Mouse (Mus musculus): ENCODE measurements around the gene Rnls.
A peak's percentile ranks its signal among the peaks of the same experiment; 100 is the strongest.
"Not testable (repeated sequence)": the region's sequence is repeated elsewhere in the genome, so short reads cannot be mapped to it uniquely, and the experiment has no call there.

Gene Rnls

GRCm38 (mm10) chr19:33391651-33392382, at the start of gene Rnls:
TSS of gene Rnls (minus strand) at chr19:33392295.
- peak; percentile 77 to 79 for DNase-seq (ENCODE audit: low spot score in 2 of 2)

DNA sequence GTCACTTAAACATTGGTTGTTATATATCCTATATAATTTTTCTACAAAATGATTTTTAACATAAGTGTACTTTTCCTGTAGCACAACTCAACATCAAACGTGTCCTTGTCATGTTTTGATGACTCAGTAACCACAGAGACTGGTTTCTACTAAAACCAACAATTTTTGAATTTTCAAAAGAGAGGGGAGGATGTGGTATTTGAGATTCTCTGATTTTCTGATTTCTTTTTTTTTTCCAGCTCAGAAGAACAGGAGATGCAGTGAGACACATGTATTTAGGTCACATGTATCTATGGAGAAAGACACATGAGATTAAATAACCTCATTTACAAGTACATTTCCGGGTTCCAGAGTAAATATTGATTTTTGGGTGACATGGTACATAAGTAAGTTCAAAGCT, 37.4 kb upstream of the Rnls start:
- DNase-seq (ENCODE audit: low spot score in 2 of 2): no peak

- not testable (repeated sequence) for DNase-seq (ENCODE audit: low spot score in 2 of 2)
Measured at GRCm38 (mm10) chr19:33419368-33419767, 27.3 kb upstream of the Rnls start.

GRCm38 (mm10) chr19:33380825-33381224, 11.3 kb downstream of the Rnls start:
- DNase-seq (ENCODE audit: low spot score in 2 of 2): no peak

DNA sequence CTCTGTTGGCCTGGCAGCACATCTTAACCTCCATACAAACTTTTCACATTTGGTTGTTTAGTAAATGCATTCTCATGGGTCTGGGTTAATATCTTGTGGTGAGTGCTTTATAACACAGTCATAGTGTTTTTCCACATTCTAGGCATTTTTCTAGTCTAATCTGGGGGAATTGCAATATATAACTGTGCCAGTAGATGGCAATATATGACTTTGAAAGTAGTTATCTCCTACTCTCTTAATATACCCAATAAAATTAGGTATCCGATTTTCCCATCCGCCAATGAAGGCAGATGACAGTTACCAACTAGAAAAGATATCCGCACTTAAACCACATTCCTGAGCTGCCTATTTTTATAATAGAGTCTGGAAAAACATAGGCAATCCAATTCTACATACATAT, 11.7 kb downstream of the Rnls start:
- DNase-seq (ENCODE audit: low spot score in 2 of 2): no peak

- DNase-seq (ENCODE audit: low spot score in 2 of 2): no peak
Measured at GRCm38 (mm10) chr19:33368808-33369207, 23.3 kb downstream of the Rnls start.

GRCm38 (mm10) chr19:33366661-33367060, 25.4 kb downstream of the Rnls start:
- peak; percentile 74 to 84 for DNase-seq (ENCODE audit: low spot score in 2 of 2)

DNA sequence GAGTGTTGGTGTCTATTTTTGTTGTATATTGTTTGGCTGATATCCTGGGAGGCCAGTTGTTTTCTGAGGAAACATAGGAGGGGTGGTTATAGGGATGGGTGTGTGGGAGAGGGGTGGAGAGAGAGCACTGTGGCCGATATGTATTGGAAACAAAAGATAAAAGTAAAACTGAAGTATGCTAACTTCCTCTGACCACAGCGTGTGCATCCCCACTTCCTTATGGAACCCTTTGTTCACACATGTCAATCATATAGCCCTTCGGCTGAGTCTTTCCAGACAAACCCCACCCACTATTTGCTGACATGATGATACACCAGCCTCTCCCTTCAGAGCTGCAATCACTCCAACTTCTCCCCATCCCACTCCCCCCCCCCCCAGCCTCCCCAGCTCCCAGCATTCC, 35.1 kb downstream of the Rnls start:
- DNase-seq (ENCODE audit: low spot score in 2 of 2): no peak

DNA sequence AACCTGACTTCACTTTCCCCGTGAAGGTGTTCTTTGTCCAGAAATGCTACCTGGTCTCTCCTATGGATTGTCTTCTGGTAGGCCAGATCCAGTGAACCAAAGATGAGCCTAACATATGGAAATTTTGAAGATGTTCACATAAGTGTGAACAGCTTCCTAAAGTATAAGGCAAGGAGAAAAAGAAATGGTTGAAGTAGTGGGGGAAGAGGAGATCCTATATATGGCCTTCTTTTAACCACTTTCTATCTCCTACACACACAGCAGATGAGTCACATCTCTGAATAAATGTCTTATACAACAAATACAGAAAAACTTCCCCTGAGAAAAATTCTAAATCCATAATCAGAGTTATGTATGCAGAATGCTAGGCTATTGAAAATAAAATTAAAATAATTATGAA, 52.0 kb downstream of the Rnls start:
- DNase-seq (ENCODE audit: low spot score in 2 of 2): no peak

- no peak for DNase-seq (ENCODE audit: low spot score in 2 of 2)
Measured at GRCm38 (mm10) chr19:33326706-33327641, 65.1 kb downstream of the Rnls start.

DNA sequence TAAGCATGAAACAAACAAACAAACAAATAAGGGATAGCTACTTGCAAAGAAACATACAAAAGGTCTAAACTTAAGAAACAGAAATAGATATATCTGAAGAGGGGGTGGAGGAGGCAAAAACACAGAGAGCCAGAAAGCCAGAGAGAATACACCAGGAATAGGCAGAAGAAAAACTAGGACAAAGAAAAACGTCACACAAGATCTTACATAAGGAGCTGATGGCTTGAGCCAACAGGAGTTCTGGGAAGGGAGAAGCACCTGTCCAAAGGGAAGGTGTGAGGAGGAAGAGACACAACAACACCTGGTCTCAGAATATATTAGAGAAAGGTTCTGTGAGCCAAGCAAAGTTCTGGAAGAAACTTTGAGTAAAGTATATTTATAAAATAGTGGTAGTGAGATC, 73.3 kb downstream of the Rnls start:
- no peak for DNase-seq (ENCODE audit: low spot score in 2 of 2)

GRCm38 (mm10) chr19:33317130-33317529, 75.0 kb downstream of the Rnls start:
- no peak for DNase-seq (ENCODE audit: low spot score in 2 of 2)

DNA sequence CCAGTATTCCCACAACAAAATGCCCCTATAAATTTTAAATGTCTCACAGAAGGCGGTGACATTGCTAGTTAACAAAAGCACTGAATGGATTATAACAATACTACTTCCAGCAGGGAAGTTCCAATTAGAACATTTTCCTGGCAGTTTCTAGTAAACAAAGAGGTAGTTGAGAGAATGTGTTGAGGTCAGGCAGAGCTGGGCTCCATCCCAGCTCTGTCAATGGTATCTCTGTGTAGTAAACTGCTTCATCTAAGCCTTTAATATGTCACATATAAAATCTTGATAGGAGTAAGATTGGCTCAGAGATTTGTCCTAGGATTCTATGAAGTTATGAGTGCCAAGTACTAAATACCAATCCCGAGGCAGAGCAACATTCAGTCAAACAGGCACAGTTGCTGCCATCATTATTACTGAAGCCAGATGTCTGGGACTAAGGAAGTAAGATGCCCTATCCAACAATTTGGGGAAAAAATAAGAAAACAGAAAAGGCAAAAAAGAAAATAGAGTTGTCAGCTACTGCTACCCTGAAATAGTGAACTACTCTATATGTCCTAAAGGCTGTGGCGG, 92.3 kb downstream of the Rnls start:
- DNase-seq (ENCODE audit: low spot score in 2 of 2): no peak

- DNase-seq (ENCODE audit: low spot score in 2 of 2): no peak
Measured at GRCm38 (mm10) chr19:33296338-33296737, 95.8 kb downstream of the Rnls start.

DNA sequence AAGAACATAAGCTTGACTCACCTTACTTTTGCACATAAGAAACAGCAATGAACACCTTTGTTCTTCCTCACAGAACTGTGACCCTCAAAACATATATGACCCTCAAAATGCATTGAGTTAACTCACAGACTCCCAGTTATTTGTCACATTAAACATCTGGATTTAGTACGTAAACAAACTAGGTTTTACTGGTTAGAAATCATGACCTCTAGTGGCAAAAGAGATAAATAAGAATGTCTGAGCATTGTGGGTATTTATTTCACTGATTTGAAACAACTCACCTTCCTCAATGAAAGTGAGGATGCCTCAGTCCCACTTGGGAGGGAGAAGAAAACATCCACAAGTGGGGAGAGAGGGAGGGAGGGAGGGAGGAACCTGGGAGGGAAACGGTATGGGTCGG, 109.1 kb downstream of the Rnls start:
- no peak for DNase-seq (ENCODE audit: low spot score in 2 of 2)

DNA sequence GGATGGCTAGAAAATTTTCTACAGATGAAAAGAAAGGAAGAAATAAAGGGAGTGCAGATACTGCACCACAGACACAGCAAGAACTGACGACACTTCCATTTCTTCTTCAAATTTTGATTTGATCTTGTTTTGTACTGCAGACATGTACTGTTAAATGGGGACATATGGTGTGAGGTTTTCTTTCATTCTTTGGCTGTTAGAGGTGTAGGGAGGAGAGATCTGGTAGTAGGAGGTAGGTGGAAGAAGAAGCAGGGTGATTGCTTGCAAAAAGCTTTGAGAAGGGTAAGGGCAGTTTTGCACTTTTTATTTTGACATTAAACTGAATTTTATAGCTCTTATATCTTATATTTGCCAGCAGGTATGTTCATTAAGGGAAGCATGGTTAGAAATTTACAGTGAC, 115.7 kb downstream of the Rnls start:
- DNase-seq (ENCODE audit: low spot score in 2 of 2): no peak

DNA sequence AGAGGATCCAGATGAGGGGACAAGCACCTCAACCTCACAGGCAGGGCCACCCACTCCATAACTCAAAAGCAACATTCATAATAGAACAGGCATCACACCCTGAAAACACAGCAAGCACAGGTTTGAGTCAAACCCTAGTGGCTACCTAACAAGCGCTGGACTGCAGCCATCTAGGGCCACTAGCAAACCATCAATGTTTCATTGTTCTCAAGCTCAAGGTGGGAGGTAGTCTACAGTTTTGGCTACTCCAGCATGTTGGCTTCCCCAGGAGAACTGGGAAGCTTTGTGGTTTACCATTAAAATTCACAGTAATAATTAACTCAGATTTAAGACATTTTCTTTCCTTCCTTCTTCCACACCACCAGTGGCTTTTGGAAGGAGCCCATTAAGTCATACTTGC, 118.4 kb downstream of the Rnls start:
- DNase-seq (ENCODE audit: low spot score in 2 of 2): no peak

GRCm38 (mm10) chr19:33271571-33271970, 120.5 kb downstream of the Rnls start:
- no peak for DNase-seq (ENCODE audit: low spot score in 2 of 2)

DNA sequence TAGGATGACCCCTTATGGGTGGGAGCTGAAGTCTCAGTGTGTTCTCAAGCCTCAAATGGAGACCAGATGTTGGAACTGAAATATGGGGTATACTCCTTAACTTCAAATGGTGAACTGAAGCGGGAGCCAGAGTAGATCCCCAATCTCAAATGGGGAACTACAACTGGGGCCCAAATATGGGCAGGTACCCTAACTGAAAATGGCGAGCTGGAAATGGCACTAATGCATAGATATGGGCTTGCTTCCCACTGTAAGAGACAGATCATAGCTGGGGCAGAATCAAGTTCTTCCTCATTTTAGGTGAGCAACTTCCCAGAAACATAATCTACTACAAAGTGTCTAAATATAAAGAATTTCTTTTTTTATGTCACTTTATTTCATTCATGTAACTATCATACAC, 121.9 kb downstream of the Rnls start:
- no peak for DNase-seq (ENCODE audit: low spot score in 2 of 2)

DNA sequence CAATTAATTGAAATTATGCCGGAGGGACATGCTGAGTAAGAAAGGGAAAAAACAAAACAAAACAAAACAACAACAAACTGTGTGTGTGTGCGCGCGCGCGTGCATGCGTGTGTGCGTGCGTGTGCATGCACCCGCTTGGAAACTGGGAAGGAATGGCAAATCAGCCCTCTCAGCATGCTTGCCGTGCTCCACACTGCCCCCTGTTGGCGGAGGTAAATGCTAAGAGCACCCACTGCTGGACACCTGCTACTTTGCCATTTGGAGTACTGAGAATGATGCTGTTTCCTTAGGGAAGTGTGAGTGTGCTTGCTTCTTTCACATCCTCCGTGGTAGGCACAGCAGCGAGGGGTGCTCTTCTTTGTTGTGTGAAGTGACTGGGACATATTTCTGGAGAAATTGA, 124.1 kb downstream of the Rnls start:
- DNase-seq (ENCODE audit: low spot score in 2 of 2): no peak

DNA sequence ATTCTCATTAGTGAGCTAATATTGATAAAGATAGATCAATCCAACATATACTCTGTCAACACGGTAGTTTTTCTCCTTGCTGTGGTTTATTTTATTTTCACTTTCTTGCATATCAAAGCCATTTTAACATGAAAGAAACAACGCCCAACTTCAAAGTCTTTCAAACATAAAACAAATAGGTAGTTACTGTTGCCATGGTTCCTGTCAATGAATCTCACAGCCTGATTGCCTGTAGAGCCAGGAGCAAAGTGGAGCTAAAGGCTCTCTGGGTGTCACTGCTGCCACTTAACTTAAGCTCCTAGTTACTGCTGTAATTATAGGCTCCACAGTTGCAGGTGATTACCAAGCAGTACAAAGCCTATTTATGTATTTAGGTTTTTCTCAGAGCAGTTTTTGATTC, 126.8 kb downstream of the Rnls start:
- DNase-seq (ENCODE audit: low spot score in 2 of 2): no peak

DNA sequence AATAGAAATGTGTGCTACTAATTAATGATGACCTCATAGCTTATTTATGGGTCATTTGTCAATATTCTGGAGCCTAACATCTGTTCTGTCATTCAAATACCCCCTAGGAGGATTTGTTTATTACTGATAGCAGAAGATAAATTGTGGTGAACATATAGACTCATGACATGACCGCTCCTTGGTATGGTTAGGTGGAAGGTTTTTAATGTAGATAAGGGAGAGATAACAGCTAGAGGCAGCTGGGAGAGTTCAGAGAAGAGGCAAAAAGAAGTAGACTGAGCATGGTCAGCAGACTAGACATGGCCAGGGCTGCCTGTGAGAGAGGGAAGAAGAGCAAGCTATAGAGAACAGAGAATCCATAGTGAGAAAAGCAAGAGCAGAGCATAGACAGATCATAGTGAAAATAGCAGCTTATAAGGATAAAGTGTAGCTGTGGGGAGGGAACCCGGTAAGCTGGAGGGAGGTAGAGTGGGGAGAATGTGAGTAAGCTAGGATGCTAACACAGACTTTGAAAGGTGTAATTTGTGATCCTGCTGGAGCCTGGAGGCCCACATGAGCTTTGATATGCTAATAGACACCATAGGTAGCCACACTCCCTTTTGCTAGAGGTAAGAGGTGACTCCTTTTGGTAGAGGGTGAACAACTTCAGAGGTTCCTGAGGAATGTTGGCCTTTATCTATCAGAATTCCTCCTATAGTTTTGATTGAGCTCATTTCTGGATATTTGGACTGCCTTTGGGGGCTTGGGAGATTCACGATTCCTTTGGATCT, 127.7 kb downstream of the Rnls start:
- no peak for DNase-seq (ENCODE audit: low spot score in 2 of 2)

Measured in right cerebral cortex, adult 2 months (tissue).